Mouse (Mus musculus) bone marrow, adult 2 months (tissue): ENCODE measurements around the gene Taok1.

Experiments
- CTCF ChIP-seq: fragments of 200-500 bp; IDR thresholded peaks from 2 replicates; pipeline ENCODE4 v1.5.1; 2011; ENCODE audit warnings: low read length, control low read depth; ENCODE audit not compliant: control insufficient read depth, insufficient read depth
- POLR2A ChIP-seq: fragments of 200-500 bp; IDR thresholded peaks from 2 replicates; pipeline ENCODE4 v1.6.1; 2011; ENCODE audit warnings: low read depth, mild to moderate bottlenecking, control low read depth, low read length, borderline replicate concordance; ENCODE audit not compliant: control insufficient read depth

DNA sequence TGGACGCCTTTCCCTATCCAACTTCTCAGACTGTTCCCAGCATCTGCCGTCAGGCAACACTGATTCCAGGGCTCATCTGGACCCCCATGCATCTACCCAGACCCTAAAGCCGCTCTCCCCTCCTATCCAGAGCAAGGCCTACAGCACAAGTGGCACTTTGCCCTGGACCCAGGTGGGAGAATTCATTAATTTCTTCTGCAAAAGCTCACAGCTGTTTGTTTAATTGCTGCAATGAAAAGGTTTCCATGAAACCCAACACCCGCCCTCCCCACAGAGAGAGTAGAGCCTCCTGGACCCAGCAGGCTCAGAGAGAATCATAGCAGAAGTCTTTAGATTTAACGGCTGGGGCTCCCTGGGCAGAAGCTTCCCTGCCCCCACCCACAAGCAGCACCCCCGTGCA lies 122.4 kb downstream of the Taok1 start:
- TF ChIP-seq CTCF (no peak), POLR2A (no peak)
